Mouse (Mus musculus) embryonic facial prominence, embryonic 12.5 days (tissue): ENCODE data around the gene St6galnac6. TPM values are rescaled to one million over a fixed set of nuclear protein-coding genes. Genes with fewer than 3 reads are reported as not detected.

Source experiments
- ATAC-seq: fragments of 200-750 bp; cut with Nextera tagmentation; 2 replicates; pipeline ENCODE4 v1.8.0; 2017; ENCODE audit not compliant: insufficient number of reproducible peaks, insufficient read depth, low FRiP score, low TSS enrichment
- H3K27ac ChIP-seq: fragments of 300-500 bp; sonication (generic); 2 replicates; pipeline ENCODE4 v1.5.1; 2016; ENCODE audit warnings: mild to moderate bottlenecking
- H3K27me3 ChIP-seq: fragments of 300-500 bp; sonication (generic); 2 replicates; pipeline ENCODE4 v1.6.1; 2016; ENCODE audit warnings: mild to moderate bottlenecking, moderate library complexity
- H3K36me3 ChIP-seq: fragments of 300-500 bp; sonication (generic); 2 replicates; pipeline ENCODE4 v1.6.1; 2016; ENCODE audit warnings: mild to moderate bottlenecking
- H3K4me1 ChIP-seq: fragments of 300-500 bp; sonication (generic); 2 replicates; pipeline ENCODE4 v1.6.1; 2016
- H3K4me2 ChIP-seq: fragments of 300-500 bp; sonication (generic); replicated peaks from 2 replicates; pipeline ENCODE4 v1.6.1; 2016; ENCODE audit warnings: mild to moderate bottlenecking, moderate library complexity
- H3K4me3 ChIP-seq: fragments of 300-500 bp; sonication (generic); 2 replicates; pipeline ENCODE4 v1.5.1; 2016; ENCODE audit warnings: mild to moderate bottlenecking
- H3K9ac ChIP-seq: fragments of 300-500 bp; sonication (generic); 2 replicates; pipeline ENCODE4 v1.6.1; 2016; ENCODE audit warnings: mild to moderate bottlenecking, moderate library complexity
- H3K9me3 ChIP-seq: fragments of 300-500 bp; sonication (generic); 2 replicates; pipeline ENCODE4 v1.6.1; 2016; ENCODE audit warnings: mild to moderate bottlenecking, moderate library complexity
- WGBS: fragments of 180-500 bp; shearing (Covaris S2); methylation state at CpG from one replicate; pipeline ENCODE4 v1.1.7; 2016; 5-methylcytosine and 5-hydroxymethylcytosine counted together
- polyA plus RNA-seq: library from polyadenylated mRNA; unstranded; fragments of >200 nt; fragmentation: Nextera tagmentation; extraction: Ambion mirVana; gene quantifications from 2 replicates; pipeline ENCODE4 v1.2.1, GENCODE M21; 2016

The St6galnac6 gene
- 26.4 and 28.1 TPM in 2 replicates for polyA plus RNA-seq

GRCm38 (mm10) chr2:32599409-32599808, at the start of gene St6galnac6:
TSS of gene St6galnac6 (plus strand) at chr2:32599709.
- WGBS: 92% methylated on average over 3 of the region's 3 CpGs
- no peak within 1 kb of the TSS; the same call in 1 of the 2 replicates for H3K9ac ChIP-seq

GRCm38 (mm10) chr2:32549764-32550163, 49.7 kb upstream of the St6galnac6 start:
- H3K9ac ChIP-seq: no peak overlapping the region
- ATAC-seq: peak; percentile 36; the same call in 1 of the 2 replicates
- H3K9me3 ChIP-seq: no peaks in the 10 kb centered on the region
- H3K4me1 ChIP-seq: peaks cover 27% of the 10 kb centered on the region
- H3K27me3 ChIP-seq: no peaks in the 10 kb centered on the region
- peak overlapping the region; percentile 74 for H3K27ac ChIP-seq
- 20% methylated on average over 6 of the region's 6 CpGs for WGBS
- 0 out of 2 replicates have a peak, but pooled peaks cover 6% of the 10 kb centered on the region for H3K36me3 ChIP-seq
- H3K4me2 ChIP-seq: no peak overlapping the region
- H3K4me3 ChIP-seq: no peak overlapping the region

More at GRCm38 (mm10) chr2:32599409-32599808, at the start of gene St6galnac6:
- H3K27ac ChIP-seq: 0 out of 2 replicates have a peak within 1 kb of the TSS, but pooled peaks have one; percentile 11
- peaks cover 24% of the 10 kb centered on the region for H3K36me3 ChIP-seq
- no peak within 1 kb of the TSS for H3K4me2 ChIP-seq
- no peak within 1 kb of the TSS for H3K4me3 ChIP-seq
- H3K27me3 ChIP-seq: no peaks in the 10 kb centered on the region
- ATAC-seq: no peak
- H3K4me1 ChIP-seq: peaks cover 18% of the 10 kb centered on the region
- no peaks in the 10 kb centered on the region for H3K9me3 ChIP-seq

- peaks cover 40% of the 10 kb centered on the region for H3K4me1 ChIP-seq
- 72% methylated on average over 5 of the region's 5 CpGs for WGBS
- H3K4me3 ChIP-seq: no peak overlapping the region
- no peaks in the 10 kb centered on the region for H3K27me3 ChIP-seq
- no peaks in the 10 kb centered on the region for H3K9me3 ChIP-seq
- H3K36me3 ChIP-seq: no peaks in the 10 kb centered on the region
- H3K4me2 ChIP-seq: no peak overlapping the region
- ATAC-seq: no peak
- no peak overlapping the region for H3K27ac ChIP-seq
- H3K9ac ChIP-seq: no peak overlapping the region
Measured at GRCm38 (mm10) chr2:32551236-32551635, 48.3 kb upstream of the St6galnac6 start.

GRCm38 (mm10) chr2:32553592-32554148, 45.8 kb upstream of the St6galnac6 start:
- Histone ChIP-seq H3K4me3 (no peak overlapping the region), H3K9ac (no peak overlapping the region), H3K4me2 (no peak overlapping the region), H3K4me1 (peaks cover 46% of the 10 kb centered on the region), H3K27ac (no peak overlapping the region), H3K36me3 (0 out of 2 replicates have a peak, but pooled peaks cover 9% of the 10 kb centered on the region), H3K9me3 (no peaks in the 10 kb centered on the region), H3K27me3 (no peaks in the 10 kb centered on the region)
- WGBS: 82% methylated on average over 7 of the region's 7 CpGs
- ATAC-seq: no peak

GRCm38 (mm10) chr2:32555484-32555883, 44.0 kb upstream of the St6galnac6 start:
- no peak overlapping the region for H3K4me3 ChIP-seq
- no peak for ATAC-seq
- peaks cover 27% of the 10 kb centered on the region for H3K36me3 ChIP-seq
- H3K27ac ChIP-seq: peak overlapping the region; percentile 50; the same call in 1 of the 2 replicates
- whole genome bisulfite sequencing: 32% methylated on average over 4 of the region's 4 CpGs
- H3K9ac ChIP-seq: peak overlapping the region; percentile 24; the same call in 1 of the 2 replicates
- H3K4me1 ChIP-seq: peaks cover 33% of the 10 kb centered on the region
- H3K27me3 ChIP-seq: no peaks in the 10 kb centered on the region
- no peaks in the 10 kb centered on the region for H3K9me3 ChIP-seq
- H3K4me2 ChIP-seq: no peak overlapping the region

- peak overlapping the region; percentile 50; the same call in 1 of the 2 replicates for H3K27ac ChIP-seq
- H3K36me3 ChIP-seq: peaks cover 33% of the 10 kb centered on the region
- H3K9me3 ChIP-seq: no peaks in the 10 kb centered on the region
- no peaks in the 10 kb centered on the region for H3K27me3 ChIP-seq
- peaks cover 28% of the 10 kb centered on the region for H3K4me1 ChIP-seq
- 75% methylated on average over 7 of the region's 7 CpGs for WGBS
- ATAC-seq: no peak
- no peak overlapping the region for H3K4me3 ChIP-seq
- no peak overlapping the region for H3K4me2 ChIP-seq
- peak overlapping the region; percentile 24; the same call in 1 of the 2 replicates for H3K9ac ChIP-seq
Measured at GRCm38 (mm10) chr2:32556019-32556418, 43.5 kb upstream of the St6galnac6 start.

- Histone ChIP-seq H3K36me3 (peaks cover 61% of the 10 kb centered on the region), H3K9ac (no peak overlapping the region), H3K4me1 (peaks cover 28% of the 10 kb centered on the region), H3K27me3 (no peaks in the 10 kb centered on the region), H3K27ac (peak overlapping the region; percentile 41; the same call in 1 of the 2 replicates), H3K4me3 (no peak overlapping the region), H3K4me2 (no peak overlapping the region), H3K9me3 (no peaks in the 10 kb centered on the region)
- peak; percentile 58 for ATAC-seq
- 38% methylated on average over 5 of the region's 5 CpGs for WGBS
Measured at GRCm38 (mm10) chr2:32559570-32559969, 39.9 kb upstream of the St6galnac6 start.

GRCm38 (mm10) chr2:32566536-32567063, 32.9 kb upstream of the St6galnac6 start:
- WGBS: 47% methylated on average over 4 of the region's 4 CpGs
- Histone ChIP-seq H3K36me3 (peaks cover 70% of the 10 kb centered on the region), H3K4me1 (peaks cover 4% of the 10 kb centered on the region), H3K4me3 (no peak overlapping the region), H3K27me3 (no peaks in the 10 kb centered on the region), H3K9ac (no peak overlapping the region), H3K27ac (no peak overlapping the region), H3K9me3 (no peaks in the 10 kb centered on the region), H3K4me2 (no peak overlapping the region)
- no peak for ATAC-seq

GRCm38 (mm10) chr2:32568149-32568548, 31.4 kb upstream of the St6galnac6 start:
- Histone ChIP-seq H3K4me1 (peaks cover 9% of the 10 kb centered on the region), H3K27ac (no peak overlapping the region), H3K9ac (no peak overlapping the region), H3K4me3 (no peak overlapping the region), H3K27me3 (no peaks in the 10 kb centered on the region), H3K36me3 (peaks cover 62% of the 10 kb centered on the region), H3K9me3 (no peaks in the 10 kb centered on the region), H3K4me2 (no peak overlapping the region)
- 80% methylated on average over 5 of the region's 5 CpGs for WGBS
- no peak for ATAC-seq

GRCm38 (mm10) chr2:32568941-32569340, 30.6 kb upstream of the St6galnac6 start:
- Histone ChIP-seq H3K27ac (no peak overlapping the region), H3K4me2 (no peak overlapping the region), H3K4me1 (peaks cover 9% of the 10 kb centered on the region), H3K4me3 (no peak overlapping the region), H3K36me3 (peaks cover 56% of the 10 kb centered on the region), H3K27me3 (no peaks in the 10 kb centered on the region), H3K9ac (no peak overlapping the region), H3K9me3 (no peaks in the 10 kb centered on the region)
- 96% methylated on average over 3 of the region's 3 CpGs for WGBS
- no peak for ATAC-seq

- H3K4me1 ChIP-seq: peaks cover 13% of the 10 kb centered on the region
- H3K9me3 ChIP-seq: no peaks in the 10 kb centered on the region
- ATAC-seq: peak; percentile 58
- peak within 1 kb of the TSS; percentile 58; the same call in 1 of the 2 replicates for H3K27ac ChIP-seq
- H3K27me3 ChIP-seq: no peaks in the 10 kb centered on the region
- H3K4me3 ChIP-seq: peak within 1 kb of the TSS; percentile 68
- peaks cover 37% of the 10 kb centered on the region for H3K36me3 ChIP-seq
- H3K9ac ChIP-seq: peak within 1 kb of the TSS; percentile 67
- peak within 1 kb of the TSS; percentile 82 for H3K4me2 ChIP-seq
- WGBS: under 1% methylated on average over 36 of the region's 36 CpGs
Measured at GRCm38 (mm10) chr2:32570698-32571494, 28.6 kb upstream of the St6galnac6 start, which contains the start of gene Dpm2. TSS of gene Dpm2 (plus strand) at chr2:32570858.
